Mouse (Mus musculus): ENCODE results near the gene Dcst1. TPM values are rescaled to one million over a fixed set of nuclear protein-coding genes. Genes with fewer than 3 reads are reported as not detected.

Dcst1 gene
- polyA plus RNA-seq, 1 experiment from 2014 or later = 0.21 TPM

DNA sequence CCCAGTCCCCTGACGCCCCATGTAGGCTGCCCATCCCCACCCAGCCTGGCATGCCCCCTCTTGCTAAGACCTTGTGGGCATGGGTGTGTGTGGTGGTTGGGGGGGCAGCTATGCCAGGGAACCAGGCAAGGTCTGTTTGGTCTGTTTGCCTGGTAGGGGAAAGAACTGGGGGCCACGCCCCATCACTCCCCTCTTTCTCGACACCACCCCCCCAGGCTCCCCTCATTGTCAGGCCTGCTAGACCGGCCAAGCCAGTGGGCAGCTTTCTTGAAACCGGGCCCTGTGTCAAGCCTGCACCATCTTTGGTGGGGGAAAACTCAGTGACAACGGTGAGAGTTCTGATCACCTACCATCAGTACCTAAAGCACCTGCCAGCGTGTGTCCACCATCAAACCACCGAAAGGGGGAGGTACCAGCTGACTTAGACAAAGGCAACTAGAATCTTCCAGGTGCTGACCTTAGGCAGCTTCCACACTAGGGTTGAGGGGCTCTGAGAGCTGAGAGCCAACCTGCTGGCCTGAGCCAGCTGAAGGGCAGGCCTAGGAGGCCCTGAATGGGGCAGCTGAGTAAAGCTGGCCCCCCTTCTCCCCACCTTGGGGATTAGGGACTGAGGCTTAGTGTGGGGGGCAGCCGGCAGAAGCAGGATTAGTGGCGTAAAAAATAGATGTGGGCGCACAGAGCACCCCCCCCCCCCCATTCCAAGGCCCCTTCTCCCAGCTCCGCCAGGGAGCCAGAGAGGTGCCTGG is 19.5 kb upstream of the Dcst1 start:
- H3K9ac ChIP-seq (ENCODE audit: low read length) = no peak overlapping the region
- 74% methylated on average over 9 of the region's 12 CpGs for WGBS
- no peak overlapping the region for H3K4me3 ChIP-seq (ENCODE audit: low read length)
- H3K27me3 ChIP-seq (ENCODE audit: control insufficient read depth, insufficient read depth, low read length) = no peaks in the 10 kb centered on the region
- H3K4me1 ChIP-seq (ENCODE audit: control insufficient read depth, insufficient read depth, low read length) = peaks cover 3% of the 10 kb centered on the region; the same call in 1 of the 2 replicates
- no peak for ATAC-seq (replicated peaks; ENCODE audit: extremely low read depth, insufficient read depth, low FRiP score)
- H3K36me3 ChIP-seq (ENCODE audit: control insufficient read depth, insufficient read depth) = peaks cover 6% of the 10 kb centered on the region; the same call in 1 of the 2 replicates
- H3K27ac ChIP-seq (ENCODE audit: low read length) = no peak overlapping the region
- no peaks in the 10 kb centered on the region for H3K9me3 ChIP-seq (replicated peaks; ENCODE audit: control insufficient read depth, low read length)
- no peak overlapping the region for H3K4me2 ChIP-seq (ENCODE audit: low read depth, low read length)

DNA sequence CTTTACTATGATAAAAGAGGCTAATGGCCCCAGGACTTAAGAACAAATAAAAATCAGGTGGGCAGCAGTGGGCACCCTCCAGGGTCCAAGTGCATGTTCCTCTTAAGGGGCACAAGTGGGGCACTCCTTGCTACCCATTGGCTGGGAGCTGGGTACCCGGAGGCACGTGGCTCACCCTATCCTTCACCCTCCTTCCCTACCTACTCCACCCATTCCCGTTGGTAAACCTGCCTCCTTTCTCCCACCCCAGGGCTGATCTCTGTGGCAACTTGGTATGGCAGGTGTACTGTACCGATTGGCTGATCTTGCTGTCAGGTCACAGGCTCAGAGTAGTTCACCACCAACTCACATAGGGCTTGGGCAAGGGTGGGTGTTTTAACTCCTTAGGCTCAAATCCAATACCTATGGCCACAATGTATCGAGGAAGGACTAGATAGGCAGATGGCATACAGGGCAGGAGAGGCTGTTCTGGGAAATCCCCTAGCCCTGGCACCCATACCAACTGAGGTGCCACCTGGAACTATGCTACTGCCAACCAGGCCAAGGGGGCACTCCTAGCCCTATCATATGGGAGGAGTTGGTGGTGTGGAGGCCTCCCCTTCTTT is 18.7 kb upstream of the Dcst1 start:
- no peak for ATAC-seq (replicated peaks; ENCODE audit: extremely low read depth, insufficient read depth, low FRiP score)
- Histone ChIP-seq H3K4me1 (ENCODE audit: control insufficient read depth, insufficient read depth, low read length) (peaks cover 4% of the 10 kb centered on the region; the same call in 1 of the 2 replicates), H3K36me3 (ENCODE audit: control insufficient read depth, insufficient read depth) (peaks cover 9% of the 10 kb centered on the region; the same call in 1 of the 2 replicates), H3K4me3 (ENCODE audit: low read length) (no peak overlapping the region), H3K27ac (ENCODE audit: low read length) (no peak overlapping the region), H3K9ac (ENCODE audit: low read length) (no peak overlapping the region), H3K27me3 (ENCODE audit: control insufficient read depth, insufficient read depth, low read length) (no peaks in the 10 kb centered on the region), H3K4me2 (ENCODE audit: low read depth, low read length) (no peak overlapping the region), H3K9me3 (replicated peaks; ENCODE audit: control insufficient read depth, low read length) (no peaks in the 10 kb centered on the region)
- WGBS = 77% methylated on average over 5 of the region's 5 CpGs

DNA sequence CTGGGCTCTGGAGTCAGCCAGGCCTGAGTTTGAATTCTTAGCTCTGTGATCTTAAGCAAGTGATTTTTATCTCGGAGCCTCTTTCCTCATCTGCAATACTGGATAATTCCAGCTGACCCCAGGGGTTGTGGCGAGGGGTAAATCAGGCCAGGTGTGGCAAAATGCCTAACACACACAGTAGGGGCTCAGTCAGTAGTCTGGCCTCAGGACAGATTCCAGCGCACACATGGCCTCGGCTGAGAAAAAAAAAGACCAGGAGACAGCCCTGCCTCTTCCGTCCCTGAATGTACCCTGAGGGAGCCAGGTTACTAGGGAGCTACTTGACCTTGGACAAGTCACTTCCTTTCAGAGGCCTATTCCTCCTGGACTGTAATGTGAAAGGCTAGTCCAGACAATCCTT is 17.9 kb upstream of the Dcst1 start:
- H3K27ac ChIP-seq (ENCODE audit: low read length) = no peak overlapping the region

DNA sequence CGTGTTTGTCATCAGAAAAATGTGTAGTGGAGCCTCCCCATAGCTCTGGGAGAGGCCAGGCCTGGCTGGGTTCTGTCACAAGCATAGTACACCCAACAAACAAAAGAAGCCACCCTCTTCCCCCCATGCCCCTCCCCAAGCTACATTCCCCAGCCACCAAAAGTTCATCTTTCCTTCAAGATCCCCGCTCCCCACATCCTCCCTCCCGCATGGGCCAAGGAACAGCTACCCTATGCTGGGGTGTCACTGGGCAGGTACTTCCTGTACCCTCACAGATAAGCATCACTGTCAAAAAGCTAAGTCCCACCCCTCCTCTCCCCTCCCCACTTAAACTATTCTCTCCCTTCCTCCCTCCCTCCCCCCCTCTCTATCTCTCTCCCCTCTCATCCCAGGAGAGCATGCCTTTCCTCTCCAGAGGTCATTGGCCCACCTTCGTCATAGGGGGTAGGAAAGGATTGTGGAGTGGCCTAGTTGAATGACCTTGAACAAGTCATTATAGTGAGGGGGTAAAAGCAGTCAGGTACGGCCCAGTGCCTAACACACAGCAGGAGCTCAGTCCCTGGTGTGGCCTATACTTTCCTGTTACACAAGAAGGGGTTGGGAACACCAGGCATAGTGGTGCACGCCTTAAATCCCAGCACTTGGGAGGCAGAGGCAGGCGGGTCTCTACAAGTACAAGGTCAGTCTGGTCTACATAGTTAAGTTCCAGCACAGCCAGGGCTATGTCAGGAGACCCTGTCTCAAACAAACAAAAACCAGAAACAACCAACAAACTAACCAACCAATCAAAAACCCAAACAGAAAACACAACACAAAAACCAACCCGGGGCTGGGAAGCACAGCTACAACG is 17.2 kb upstream of the Dcst1 start:
- H3K9ac ChIP-seq (ENCODE audit: low read length) = no peak overlapping the region
- H3K27ac ChIP-seq (ENCODE audit: low read length) = no peak overlapping the region
- no peaks in the 10 kb centered on the region for H3K9me3 ChIP-seq (replicated peaks; ENCODE audit: control insufficient read depth, low read length)
- ATAC-seq (replicated peaks; ENCODE audit: extremely low read depth, insufficient read depth, low FRiP score) = no peak
- peaks cover 9% of the 10 kb centered on the region; the same call in 1 of the 2 replicates for H3K36me3 ChIP-seq (ENCODE audit: control insufficient read depth, insufficient read depth)
- H3K4me2 ChIP-seq (ENCODE audit: low read depth, low read length) = no peak overlapping the region
- H3K4me3 ChIP-seq (ENCODE audit: low read length) = no peak overlapping the region
- no peaks in the 10 kb centered on the region for H3K27me3 ChIP-seq (ENCODE audit: control insufficient read depth, insufficient read depth, low read length)
- H3K4me1 ChIP-seq (ENCODE audit: control insufficient read depth, insufficient read depth, low read length) = peaks cover 3% of the 10 kb centered on the region; the same call in 1 of the 2 replicates
- WGBS = 88% methylated on average over 9 of the region's 9 CpGs

More for the DNA sequence above, 17.9 kb upstream of the Dcst1 start:
- Histone ChIP-seq H3K9ac (ENCODE audit: low read length) (no peak overlapping the region), H3K4me2 (ENCODE audit: low read depth, low read length) (no peak overlapping the region), H3K36me3 (ENCODE audit: control insufficient read depth, insufficient read depth) (peaks cover 9% of the 10 kb centered on the region; the same call in 1 of the 2 replicates), H3K4me1 (ENCODE audit: control insufficient read depth, insufficient read depth, low read length) (peaks cover 6% of the 10 kb centered on the region; the same call in 1 of the 2 replicates), H3K27me3 (ENCODE audit: control insufficient read depth, insufficient read depth, low read length) (no peaks in the 10 kb centered on the region), H3K9me3 (replicated peaks; ENCODE audit: control insufficient read depth, low read length) (no peaks in the 10 kb centered on the region), H3K4me3 (ENCODE audit: low read length) (no peak overlapping the region)
- WGBS = 80% methylated on average over 5 of the region's 5 CpGs
- no peak for ATAC-seq (replicated peaks; ENCODE audit: extremely low read depth, insufficient read depth, low FRiP score)

DNA sequence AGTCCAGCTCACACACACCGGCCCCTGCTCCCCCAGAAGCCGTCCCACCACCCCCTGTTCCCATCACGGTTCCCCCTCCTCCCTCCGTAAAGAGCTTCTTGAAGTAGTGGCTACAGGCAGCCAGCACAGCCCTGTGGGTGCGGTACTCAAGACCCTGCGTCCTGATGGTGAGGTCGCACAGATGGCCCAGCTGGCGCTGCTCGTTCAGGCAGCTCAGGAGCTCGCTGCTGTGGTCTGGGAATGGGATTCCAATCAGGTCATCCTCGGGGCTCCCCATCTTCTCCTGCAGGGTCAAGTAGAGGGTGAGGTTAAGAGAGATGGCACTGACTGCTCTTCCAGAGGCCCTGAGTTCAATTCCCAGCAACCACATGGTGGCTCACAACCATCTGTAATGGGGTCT is 16.2 kb upstream of the Dcst1 start:
- Histone ChIP-seq H3K9ac (ENCODE audit: low read length) (no peak overlapping the region), H3K27me3 (ENCODE audit: control insufficient read depth, insufficient read depth, low read length) (no peaks in the 10 kb centered on the region), H3K36me3 (ENCODE audit: control insufficient read depth, insufficient read depth) (peaks cover 9% of the 10 kb centered on the region; the same call in 1 of the 2 replicates), H3K9me3 (replicated peaks; ENCODE audit: control insufficient read depth, low read length) (no peaks in the 10 kb centered on the region), H3K4me2 (ENCODE audit: low read depth, low read length) (no peak overlapping the region), H3K4me1 (ENCODE audit: control insufficient read depth, insufficient read depth, low read length) (peaks cover 3% of the 10 kb centered on the region; the same call in 1 of the 2 replicates), H3K4me3 (ENCODE audit: low read length) (no peak overlapping the region), H3K27ac (ENCODE audit: low read length) (no peak overlapping the region)
- WGBS = 84% methylated on average over 11 of the region's 11 CpGs
- no peak for ATAC-seq (replicated peaks; ENCODE audit: extremely low read depth, insufficient read depth, low FRiP score)

DNA sequence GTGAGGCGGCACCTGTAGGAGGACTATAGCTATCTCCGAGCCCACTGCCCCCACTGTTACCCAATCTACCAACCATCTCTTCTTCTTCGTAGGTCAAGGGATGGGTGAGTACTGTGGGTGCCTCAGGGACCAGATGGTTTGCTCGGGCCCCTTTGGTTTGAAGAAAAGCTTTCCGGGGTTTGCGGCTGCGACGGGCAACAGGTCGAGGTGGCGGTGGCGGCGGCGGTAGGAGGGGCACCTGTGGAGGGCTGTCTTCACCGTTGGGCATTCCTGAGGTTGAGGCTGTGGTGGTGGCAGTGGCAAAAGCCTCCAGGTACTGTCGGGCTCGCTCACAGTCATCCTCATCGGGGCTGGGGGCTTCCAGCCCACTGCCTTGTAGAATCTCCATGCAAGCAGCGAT is 15.7 kb upstream of the Dcst1 start:
- H3K27ac ChIP-seq (ENCODE audit: low read length) = no peak overlapping the region
- no peak overlapping the region for H3K4me2 ChIP-seq (ENCODE audit: low read depth, low read length)
- peaks cover 3% of the 10 kb centered on the region; the same call in 1 of the 2 replicates for H3K4me1 ChIP-seq (ENCODE audit: control insufficient read depth, insufficient read depth, low read length)
- no peak for ATAC-seq (replicated peaks; ENCODE audit: extremely low read depth, insufficient read depth, low FRiP score)
- H3K4me3 ChIP-seq (ENCODE audit: low read length) = no peak overlapping the region
- no peaks in the 10 kb centered on the region for H3K27me3 ChIP-seq (ENCODE audit: control insufficient read depth, insufficient read depth, low read length)
- no peaks in the 10 kb centered on the region for H3K9me3 ChIP-seq (replicated peaks; ENCODE audit: control insufficient read depth, low read length)
- WGBS = 91% methylated on average over 18 of the region's 18 CpGs
- peaks cover 9% of the 10 kb centered on the region; the same call in 1 of the 2 replicates for H3K36me3 ChIP-seq (ENCODE audit: control insufficient read depth, insufficient read depth)
- no peak overlapping the region for H3K9ac ChIP-seq (ENCODE audit: low read length)

DNA sequence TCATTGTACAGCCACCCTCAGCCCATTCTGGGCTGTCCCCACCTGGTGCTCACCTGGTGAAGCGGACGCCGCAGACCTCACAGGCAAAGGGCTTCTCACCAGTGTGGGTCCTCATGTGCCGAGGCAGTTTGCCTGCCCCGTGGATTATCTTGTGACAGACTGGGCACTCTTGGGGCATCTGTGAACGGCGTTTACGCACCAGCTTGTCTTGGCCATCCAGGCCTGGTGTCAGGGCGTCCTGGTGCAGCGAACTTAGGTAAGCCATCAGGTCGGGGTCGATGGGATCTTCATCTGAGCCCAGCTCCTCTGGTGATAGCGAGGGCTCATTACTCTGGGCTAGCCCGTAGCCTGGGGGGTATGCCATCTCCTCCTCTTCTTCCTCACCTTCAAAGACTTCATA is 15.2 kb upstream of the Dcst1 start:
- WGBS = 94% methylated on average over 14 of the region's 14 CpGs
- Histone ChIP-seq H3K4me2 (ENCODE audit: low read depth, low read length) (no peak overlapping the region), H3K27me3 (ENCODE audit: control insufficient read depth, insufficient read depth, low read length) (no peaks in the 10 kb centered on the region), H3K4me1 (ENCODE audit: control insufficient read depth, insufficient read depth, low read length) (peaks cover 3% of the 10 kb centered on the region; the same call in 1 of the 2 replicates), H3K9me3 (replicated peaks; ENCODE audit: control insufficient read depth, low read length) (no peaks in the 10 kb centered on the region), H3K36me3 (ENCODE audit: control insufficient read depth, insufficient read depth) (peaks cover 9% of the 10 kb centered on the region; the same call in 1 of the 2 replicates), H3K9ac (ENCODE audit: low read length) (no peak overlapping the region), H3K27ac (ENCODE audit: low read length) (no peak overlapping the region), H3K4me3 (ENCODE audit: low read length) (no peak overlapping the region)
- ATAC-seq (replicated peaks; ENCODE audit: extremely low read depth, insufficient read depth, low FRiP score) = no peak

DNA sequence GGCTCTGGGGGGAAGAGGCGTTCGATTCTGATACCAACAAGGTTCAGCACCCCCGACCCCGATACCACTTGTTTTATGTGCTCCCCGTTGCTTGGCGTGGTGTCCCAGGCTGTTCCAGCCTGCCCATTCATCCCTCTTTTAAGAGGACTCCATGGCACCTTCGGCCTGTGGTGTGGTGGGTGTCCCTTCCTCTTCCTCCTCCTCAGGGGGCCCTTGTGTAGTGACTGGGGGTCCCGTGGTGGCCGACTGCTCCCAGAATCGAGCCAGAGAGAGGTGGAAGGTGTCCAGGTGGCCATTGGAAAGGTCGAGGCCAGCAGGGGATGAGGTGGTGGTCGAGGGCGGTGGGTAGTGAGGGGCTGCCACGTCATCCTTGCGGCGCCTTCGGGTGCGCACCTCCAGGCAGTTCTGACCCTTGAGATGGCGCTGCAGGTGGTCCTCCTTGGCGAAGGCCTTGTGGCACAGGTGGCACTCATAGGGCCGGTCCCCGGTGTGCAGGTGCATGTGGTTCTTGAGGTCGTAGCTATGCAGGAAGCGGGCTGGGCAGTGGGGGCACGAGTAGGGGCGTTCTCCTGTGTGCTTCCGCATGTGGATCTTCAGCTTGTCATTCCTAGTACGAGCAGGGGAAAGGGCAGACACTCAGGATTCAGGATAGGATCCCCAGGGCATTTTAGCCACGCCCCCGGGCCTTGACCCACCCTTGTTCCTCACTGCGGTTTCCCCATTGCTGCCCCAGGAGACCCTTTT is 14.5 kb upstream of the Dcst1 start:
- Histone ChIP-seq H3K4me2 (ENCODE audit: low read depth, low read length) (no peak overlapping the region), H3K27ac (ENCODE audit: low read length) (no peak overlapping the region), H3K9me3 (replicated peaks; ENCODE audit: control insufficient read depth, low read length) (no peaks in the 10 kb centered on the region), H3K4me1 (ENCODE audit: control insufficient read depth, insufficient read depth, low read length) (peaks cover 3% of the 10 kb centered on the region; the same call in 1 of the 2 replicates), H3K36me3 (ENCODE audit: control insufficient read depth, insufficient read depth) (peaks cover 9% of the 10 kb centered on the region; the same call in 1 of the 2 replicates), H3K27me3 (ENCODE audit: control insufficient read depth, insufficient read depth, low read length) (no peaks in the 10 kb centered on the region), H3K4me3 (ENCODE audit: low read length) (no peak overlapping the region), H3K9ac (ENCODE audit: low read length) (no peak overlapping the region)
- no peak for ATAC-seq (replicated peaks; ENCODE audit: extremely low read depth, insufficient read depth, low FRiP score)
- WGBS = 83% methylated on average over 31 of the region's 31 CpGs
